Mouse (Mus musculus) kidney, postnatal 4 days (tissue): ENCODE measurements around the gene Cyp19a1.

Experiments
- DNase-seq, 2 experiments: peaks; one replicate each; pipeline ENCODE4 v3.0.0; 2021; ENCODE audit warnings: mixed read lengths in 2 of 2

Gene Cyp19a1

DNA sequence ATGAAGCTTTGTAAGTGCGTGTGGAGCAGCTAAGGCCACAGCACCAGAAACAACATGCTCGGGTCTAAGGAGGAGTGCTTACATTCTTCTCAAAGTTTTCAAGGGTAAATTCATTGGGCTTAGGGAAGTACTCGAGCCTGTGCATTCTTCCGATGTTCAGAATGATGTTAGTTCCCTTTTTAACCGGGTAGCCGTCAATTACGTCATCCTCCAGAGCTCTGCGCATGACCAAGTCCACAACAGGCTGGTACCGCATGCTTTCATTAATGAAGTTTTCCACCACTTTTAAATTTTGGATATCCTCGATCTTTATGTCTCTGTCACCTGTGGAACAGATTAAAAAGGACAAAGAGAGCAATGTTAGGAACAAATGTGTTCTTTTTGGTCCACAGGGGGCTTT, 99.5 kb downstream of the Cyp19a1 start:
- no peak for DNase-seq

DNA sequence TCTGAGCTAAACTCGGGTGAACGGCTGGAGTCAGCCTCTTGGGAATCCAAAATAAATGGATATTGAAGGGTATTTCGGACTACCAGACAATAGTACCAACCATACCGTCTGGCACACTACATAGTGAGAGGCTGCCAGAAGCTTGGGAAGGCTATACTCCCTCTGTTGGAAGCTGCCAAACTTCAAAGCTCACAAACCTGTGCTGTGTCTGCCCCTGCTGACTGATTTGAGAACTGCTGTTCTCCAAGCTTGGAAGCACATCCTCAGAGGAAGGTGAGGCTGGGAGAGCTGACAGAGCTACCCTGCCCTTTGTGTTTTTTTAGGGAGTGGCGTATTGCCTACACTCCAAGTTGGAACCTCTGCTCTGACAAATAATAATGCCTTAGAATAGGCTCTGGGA, 104.8 kb downstream of the Cyp19a1 start:
- peak; percentile 28 to 41 for DNase-seq

DNA sequence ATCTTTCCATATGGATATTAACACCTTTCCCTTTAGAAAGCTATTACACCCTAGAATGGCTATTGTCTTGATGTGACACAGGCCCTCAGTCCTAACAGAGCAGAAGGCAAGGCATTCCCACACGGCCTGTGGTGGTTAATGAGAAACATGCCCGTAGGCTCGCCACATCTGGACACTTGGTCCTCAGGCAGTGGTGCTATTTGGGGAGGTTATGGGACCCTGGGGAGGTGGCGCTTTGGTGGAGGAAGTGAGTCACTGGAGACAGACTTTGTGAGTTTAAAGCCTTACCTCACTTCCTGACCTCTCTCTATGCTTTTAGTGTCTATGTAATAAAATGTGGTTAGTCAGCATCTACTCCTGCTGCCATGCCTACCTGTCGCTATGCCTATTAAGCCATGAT, 114.2 kb downstream of the Cyp19a1 start:
- DNase-seq = no peak

DNA sequence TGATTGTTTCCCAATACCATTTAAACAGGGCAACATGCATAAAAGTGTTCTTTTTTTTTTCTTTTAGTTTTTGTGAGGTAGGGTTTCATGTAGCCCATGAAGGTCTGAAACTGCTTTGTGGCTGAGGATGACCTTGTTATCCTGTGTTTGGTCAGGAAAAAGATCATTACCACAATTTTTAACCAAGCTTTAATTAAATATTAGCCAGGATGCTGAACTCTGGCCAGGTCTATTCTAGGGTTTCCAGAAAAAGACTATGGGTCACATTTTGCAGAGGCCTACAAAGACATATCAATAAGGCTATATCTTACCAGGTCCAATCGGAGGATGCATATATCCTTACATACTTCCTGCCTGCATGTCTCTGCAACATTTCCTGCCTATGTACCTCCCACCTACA, 128.7 kb downstream of the Cyp19a1 start:
- no peak for DNase-seq
